Mouse (Mus musculus): Measurements from ENCODE around the gene Noct.

DNA sequence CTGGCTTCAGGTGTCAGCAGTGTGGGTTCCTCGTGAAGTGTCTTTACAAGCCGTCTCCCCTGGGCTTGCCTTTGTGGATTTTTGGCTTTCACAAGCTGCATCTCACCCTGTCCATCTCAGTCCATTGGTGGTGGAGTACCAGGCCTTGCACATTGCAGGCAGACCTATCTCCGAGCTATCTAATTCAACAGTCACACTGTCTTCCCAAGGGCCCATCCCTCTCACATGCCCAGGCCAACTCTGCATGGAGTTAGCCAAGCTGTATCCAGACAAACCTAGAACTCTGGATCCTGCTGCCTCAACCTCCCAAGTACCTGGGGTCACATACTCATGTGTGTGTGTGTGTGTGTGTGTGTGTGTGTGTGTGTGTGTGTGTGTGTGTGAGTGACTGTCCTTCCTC, 15.3 kb downstream of the Noct start:
- no peak for TF ChIP-seq POLR2A (IDR thresholded peaks at IDR 0.05; ENCODE audit: borderline replicate concordance, extremely low read depth, insufficient read depth, insufficient read length, poor library complexity, severe bottlenecking)
- no peak for TF ChIP-seq CTCF (IDR thresholded peaks at IDR 0.05; ENCODE audit: borderline replicate concordance, extremely low read depth, insufficient read depth, insufficient read length)
